Mouse (Mus musculus) monocyte, adult 5-6 weeks (primary cell): ENCODE measurements around the gene Bmp8a. TPM values are rescaled to one million over a fixed set of nuclear protein-coding genes. Genes with fewer than 3 reads are reported as not detected.
A peak's percentile ranks its signal among the peaks of the same experiment; 100 is the strongest.
"Not testable (repeated sequence)": the region's sequence is repeated elsewhere in the genome, so short reads cannot be mapped to it uniquely, and the experiment has no call there.

Experiments
- ATAC-seq: fragments of 153-309, 156-312 bp; replicated peaks from 2 replicates; pipeline ENCODE4 v1.8.0; 2017; ENCODE audit warnings: mild to moderate bottlenecking; ENCODE audit not compliant: low TSS enrichment, insufficient number of reproducible peaks, severe bottlenecking, poor library complexity, low FRiP score
- total RNA-seq: library from RNA; stranded (forward); fragments of 200-1000, 200-491, 200-594 nt; gene quantifications from 3 replicates; pipeline ENCODE4 v1.2.3, GENCODE M21; 2017

Gene Bmp8a
- total RNA-seq = not detected in 3 replicates

DNA sequence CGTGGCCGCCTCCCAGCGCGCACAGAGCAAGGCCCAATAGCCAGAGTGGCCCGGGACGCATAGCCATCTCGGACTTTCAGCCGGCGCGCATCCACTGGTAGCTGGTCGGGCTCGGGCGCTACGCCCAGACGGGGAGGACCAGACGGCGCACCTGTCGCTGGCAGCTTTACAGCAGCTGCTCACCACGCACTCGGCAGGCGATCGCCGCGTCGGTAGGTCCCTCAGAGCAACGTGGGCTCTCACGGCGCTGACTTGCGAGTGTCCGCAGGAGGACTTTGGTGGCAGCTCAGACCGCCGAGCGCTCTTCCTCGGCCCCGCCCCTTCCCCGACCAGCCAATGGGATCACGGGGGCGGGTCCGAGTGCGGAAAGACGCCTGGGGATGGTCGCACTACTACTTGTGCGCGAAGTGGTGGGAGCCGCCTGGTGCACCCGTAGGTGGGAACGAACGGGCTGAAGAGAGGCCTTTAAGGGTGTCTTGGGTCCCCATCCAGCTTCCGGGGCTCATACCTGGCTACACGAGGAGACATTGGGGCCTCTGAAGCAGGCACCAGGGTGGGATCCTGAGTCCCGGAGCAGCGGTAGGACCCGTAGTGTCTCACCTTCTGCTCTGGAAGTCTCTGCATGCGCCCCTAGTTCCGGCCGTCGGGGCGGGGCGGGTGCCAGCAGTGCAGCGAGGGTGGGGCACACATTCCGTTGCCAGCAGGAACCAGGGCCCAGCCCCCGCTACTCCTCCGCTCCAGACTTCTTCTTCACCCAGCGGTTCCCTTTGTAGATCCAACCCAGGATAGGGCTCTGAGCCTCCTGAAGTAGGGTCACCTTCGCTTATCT lies at the start of gene Bmp8a:
TSS of gene Bmp8a (minus strand) at position 611 of the 829 bp plus-strand sequence.
- ATAC-seq = peak; percentile 52

DNA sequence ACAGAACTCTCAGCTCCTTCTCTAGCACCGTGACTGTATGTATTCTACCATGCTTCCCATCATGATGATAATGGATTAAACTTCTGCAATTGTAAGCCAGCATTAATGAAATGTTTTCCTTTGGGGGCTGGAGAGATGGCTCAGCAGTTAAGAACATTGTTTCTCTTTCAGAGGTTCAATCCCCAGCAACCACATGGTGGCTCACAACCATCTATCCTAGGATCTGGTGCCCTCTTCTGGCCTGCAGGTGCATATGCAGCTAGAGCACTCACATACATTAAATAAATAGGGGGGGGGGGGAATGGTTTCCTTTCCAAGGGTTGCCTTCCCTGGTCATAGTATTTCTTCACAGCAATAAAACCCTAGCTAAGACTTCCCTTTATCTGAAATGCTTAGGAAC lies 49.1 kb upstream of the Bmp8a start:
- ATAC-seq = no peak

- ATAC-seq = no peak
Measured at GRCm38 (mm10) chr4:123385028-123385427, 42.0 kb upstream of the Bmp8a start.

- ATAC-seq = no peak
Measured at GRCm38 (mm10) chr4:123383173-123383572, 40.1 kb upstream of the Bmp8a start.

DNA sequence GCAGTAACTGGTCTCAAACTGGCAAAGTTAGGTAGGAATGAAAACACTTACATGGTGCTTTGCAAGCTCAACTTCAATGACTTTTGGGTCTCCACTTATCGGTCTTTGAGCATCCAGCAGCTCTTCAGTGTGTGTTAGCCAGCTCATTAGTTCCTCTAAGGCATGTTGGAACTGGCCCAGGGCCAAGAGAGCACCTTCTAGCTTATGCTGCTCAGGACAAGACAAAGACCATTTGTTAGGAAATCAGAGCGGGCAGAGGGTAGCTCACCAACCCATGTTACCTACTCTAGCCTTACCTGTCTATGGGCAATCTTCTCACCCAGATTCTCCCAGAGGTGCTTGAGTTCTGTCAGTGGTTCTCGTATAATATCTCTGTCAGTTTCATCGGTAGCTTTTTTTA lies 39.0 kb upstream of the Bmp8a start:
- no peak for ATAC-seq

DNA sequence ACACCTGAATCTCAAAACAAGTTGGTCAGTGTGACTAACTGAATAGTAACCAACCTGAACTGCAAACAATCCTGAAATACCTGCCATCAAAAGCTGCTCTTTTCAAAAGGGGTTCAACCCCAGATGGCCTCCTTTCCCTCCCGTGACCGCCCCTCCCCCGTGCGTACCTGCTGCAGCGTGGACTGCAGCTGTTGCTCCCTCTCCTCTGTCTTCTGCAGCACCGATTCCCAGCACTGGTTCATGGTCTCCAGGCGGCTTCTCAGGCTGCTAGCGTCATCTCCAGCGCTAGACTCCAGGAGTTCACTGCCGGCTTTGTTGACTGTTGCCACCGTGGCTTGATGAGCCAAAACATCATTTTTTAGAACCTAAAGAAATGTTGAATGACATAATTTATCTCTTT lies 38.5 kb upstream of the Bmp8a start:
- no peak for ATAC-seq

DNA sequence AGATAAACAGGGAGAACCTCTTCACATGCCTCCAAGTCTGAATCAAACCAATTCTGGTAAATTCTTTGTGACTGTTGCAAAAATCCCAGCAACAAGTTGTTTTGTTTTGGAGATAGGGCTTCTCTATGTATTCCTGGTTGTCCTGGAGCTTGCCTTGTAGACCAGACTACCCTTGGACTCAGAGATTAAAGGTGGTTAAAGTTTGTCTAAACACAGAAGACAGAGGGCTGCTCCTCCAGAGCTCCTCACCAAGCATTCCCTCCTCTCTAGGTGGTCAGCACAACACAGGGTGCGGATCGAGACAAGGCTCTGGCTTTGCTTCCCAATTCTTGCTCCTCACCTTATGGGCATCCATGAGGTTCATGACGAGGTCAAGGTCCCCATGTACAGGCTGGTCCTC lies 33.0 kb upstream of the Bmp8a start:
- no peak for ATAC-seq

DNA sequence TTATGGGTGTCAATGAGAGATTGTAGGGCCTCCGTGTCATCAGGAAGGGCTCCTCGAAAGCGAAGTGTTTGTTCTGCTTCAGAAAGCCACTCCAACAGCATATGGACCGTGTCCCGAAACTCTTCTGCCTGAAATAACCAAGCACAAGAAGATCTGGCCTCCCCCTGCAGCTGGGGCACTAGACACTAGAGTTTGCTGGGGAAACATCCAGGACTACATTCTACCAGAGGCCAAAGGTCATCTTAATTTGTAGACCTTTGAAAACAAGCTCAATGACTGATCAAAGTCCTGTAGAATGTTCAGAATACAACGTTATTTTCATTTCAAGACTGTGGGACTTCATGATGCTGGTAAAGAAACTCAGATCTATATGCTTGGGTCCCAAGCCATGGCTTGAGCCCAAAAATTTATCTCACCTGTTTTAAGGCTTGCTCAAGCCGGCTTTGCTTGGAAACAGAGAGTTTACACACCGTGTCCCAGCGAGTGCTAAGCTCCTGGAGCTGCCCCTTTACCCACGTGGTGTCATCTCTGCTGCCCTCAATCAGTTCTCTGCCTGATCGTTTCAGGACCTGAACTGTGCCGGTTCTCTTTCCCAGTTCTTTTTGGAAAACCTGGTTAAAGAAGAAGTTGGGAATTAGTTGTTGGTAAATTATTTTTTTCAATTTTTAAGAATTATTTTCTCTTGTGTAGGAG lies 31.4 kb upstream of the Bmp8a start:
- ATAC-seq = no peak

DNA sequence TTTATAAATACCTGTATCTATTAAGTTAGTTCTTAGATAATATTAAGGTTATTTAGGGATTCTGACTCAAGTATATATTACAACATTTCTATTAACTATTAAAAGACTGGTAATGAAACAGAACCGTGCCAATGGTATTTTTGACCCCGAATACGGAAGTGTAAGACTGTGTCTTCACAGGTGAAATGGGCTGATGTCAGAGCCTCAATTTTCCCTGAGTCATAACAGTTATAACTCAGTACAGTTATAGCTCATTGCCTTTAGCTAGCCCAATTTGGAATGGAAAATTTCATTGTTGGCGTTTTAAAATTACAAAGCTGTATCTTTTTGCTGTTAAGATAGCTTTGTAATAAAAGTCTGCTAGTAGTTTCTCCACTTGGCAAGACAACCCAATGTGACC lies 20.5 kb upstream of the Bmp8a start:
- no peak for ATAC-seq

DNA sequence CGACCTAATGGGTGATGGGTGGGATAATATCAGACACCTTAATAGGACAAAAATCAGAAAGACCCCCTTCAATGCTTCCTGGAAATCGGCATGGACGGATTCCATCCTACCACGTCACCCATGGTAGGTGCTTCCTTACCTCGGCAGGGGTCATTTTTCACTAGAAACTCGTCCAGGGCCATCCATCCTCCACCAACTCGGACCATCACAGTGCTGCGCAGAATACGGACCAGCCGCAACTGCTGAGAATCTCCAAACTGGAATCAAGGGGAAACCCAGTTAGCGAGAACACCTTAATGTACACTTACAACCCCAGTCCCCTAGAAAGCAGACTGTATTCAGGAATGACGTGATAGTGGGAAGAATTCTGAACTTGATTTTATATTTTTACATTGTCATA lies 17.7 kb upstream of the Bmp8a start:
- ATAC-seq = no peak

DNA sequence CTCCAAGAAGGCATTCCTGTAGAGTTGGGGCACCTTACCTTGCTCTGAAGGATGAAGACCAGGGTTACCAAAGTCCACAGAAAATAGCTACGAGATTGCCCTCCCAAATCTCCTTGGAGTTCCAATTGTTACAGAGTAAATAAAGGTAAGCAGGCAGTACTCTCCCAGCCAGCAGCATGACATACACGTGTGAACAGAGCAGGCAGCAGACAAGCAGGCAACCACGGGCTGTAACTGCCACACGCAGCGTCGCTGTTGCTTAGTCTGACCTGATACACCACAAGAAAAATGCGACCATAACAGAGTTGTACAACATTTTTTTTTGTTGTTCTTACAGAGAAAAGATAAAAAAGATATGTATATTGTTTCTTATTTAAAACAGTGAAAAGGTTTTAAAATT lies 15.6 kb upstream of the Bmp8a start:
- ATAC-seq = no peak

DNA sequence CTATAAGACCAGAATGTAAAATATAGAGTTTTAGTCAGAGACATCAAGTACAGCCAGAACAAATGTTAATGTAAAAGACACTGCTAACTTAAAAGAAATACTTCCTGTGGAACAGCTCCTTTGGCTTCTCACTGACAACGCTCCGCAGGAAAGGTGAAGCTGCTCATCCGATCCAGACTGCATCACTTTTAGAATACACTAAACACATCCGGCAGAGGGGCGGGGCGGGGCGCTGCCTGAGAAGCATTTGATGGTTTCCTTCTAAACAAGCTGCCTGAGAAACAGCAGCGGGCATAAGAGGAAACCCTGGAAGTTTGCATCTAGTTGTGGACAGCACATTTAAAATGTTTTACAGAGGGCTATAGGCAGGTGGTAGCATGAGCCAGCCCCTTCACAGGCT lies 12.9 kb upstream of the Bmp8a start:
- no peak for ATAC-seq

GRCm38 (mm10) chr4:123353271-123353877 lies 10.3 kb upstream of the Bmp8a start:
- no peak for ATAC-seq

GRCm38 (mm10) chr4:123343471-123343789 lies 378 bp upstream of the Bmp8a start:
- ATAC-seq = no peak

DNA sequence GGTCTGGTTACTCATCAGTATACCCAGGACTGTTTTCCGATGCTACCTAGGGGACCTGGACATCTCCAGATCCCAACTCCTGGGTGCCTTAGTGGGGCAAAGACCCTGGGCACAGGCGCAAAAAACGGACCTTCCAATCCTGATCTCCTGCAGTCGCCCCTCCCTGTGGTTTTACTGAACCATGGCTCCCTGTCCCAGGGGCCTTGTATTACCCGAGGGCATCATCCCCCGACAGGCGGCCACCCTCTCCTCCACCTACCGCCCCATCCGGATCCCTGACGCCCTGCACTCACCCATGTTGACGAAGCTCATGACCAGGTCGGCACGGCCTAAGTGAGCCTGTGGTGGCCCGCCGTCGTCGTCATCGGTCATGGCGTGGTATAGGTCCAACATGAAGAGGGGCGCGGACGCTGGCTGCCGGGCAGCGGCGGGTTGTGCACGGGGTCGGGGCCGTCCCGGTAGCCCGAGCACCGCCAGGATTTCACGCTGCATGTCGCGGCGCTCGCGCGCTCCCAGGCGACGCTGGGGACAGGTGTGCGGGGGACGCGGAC lies 886 bp downstream of the Bmp8a start:
- no peak for ATAC-seq

DNA sequence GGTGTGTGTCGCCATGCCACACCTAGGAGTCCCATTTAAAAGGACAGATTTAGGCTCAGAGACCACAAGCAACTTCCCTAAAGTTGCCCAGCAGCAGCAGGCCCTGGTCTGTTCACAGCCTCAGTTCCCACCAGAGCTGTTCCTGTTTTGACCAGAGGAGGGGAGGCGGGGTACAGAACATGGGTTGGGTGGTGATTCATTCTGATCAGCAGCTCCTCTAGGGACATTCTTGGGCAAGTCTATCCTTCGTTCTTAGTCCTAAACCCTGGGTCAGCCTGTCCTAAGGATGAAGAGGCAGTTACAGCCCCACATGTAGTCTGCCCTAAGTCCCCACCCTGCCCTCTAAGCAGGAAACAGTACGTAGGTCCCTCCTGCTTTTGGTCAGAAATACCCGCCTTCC lies 2.8 kb downstream of the Bmp8a start:
- ATAC-seq = no peak

DNA sequence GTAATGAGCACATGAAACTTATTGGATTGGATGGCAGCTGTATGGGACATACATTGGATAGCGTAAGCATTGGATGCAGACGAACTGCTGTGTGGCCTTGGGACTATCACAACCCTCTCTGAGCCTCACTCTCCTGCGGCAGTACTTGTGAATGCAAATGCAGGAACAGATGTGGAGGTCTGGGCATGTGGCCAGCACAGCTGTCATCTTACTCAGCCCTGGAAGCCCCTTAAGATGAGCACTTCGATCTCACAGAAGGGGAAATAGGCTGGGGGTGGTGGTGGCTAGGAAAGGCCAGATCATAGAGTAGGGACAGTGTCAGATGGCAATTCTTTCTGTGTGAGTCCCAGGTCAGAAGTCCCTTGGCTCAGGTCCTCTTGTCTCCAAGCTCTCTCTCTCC lies 5.4 kb downstream of the Bmp8a start:
- ATAC-seq = no peak

- no peak for ATAC-seq
Measured at GRCm38 (mm10) chr4:123335796-123336585, 7.1 kb downstream of the Bmp8a start.

DNA sequence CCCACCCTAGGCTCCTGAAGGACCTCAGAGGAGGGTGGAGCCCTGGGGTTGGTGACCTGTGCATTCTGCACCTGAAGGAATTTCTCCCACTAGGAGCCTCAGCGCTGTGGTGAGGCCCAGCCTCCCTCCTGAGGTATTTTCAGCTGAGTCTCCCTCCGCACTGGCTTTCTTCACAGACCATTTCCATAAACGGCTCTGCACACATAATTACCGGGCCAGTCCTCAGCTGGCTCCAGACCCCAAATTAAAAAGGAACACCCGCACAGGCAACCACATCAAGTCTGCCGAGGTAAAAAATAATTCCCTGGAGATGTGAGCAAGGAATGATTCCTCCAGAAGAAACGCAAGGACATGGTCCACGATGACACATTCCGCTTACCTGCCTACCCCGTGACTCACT lies 7.8 kb downstream of the Bmp8a start:
- ATAC-seq = not testable (repeated sequence)
